ENCODE assay signal across 8 mouse cellular contexts in the genomic region with DNA sequence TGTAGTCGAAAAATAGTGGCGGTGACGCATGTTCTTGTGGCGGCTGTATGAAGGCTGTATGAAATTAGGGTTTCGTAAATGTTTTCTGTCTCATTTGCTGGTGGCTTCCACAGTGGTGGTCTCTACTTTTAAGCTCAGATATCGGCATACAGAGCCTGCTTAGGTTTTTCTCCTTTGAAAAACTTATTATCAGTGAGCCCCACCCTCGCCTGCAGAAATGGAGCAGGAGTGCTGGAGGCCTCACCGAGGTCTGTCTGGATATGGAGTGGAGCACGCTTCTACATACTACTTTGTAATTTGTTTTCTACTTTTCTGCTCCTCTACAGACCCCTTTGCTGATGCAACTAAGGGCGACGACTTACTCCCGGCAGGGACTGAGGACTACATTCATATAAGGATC. TPM values are rescaled to one million over a fixed set of nuclear protein-coding genes. Genes with fewer than 3 reads are reported as not detected.
A peak's percentile ranks its signal among the peaks of the same experiment; 100 is the strongest.
DNase-seq lines count a peak whose midpoint lies in the region; ATAC-seq and TF ChIP-seq lines count a peak whose summit lies in the region.

No protein-coding gene starts in this region.

- H3K9ac ChIP-seq in hindbrain, embryonic 13.5 days: peak overlapping the region; percentile 100

- H3K4me2 ChIP-seq in hindbrain, embryonic 13.5 days: peak overlapping the region; percentile 89

- peaks cover 27% of the 10 kb centered on the region for H3K36me3 ChIP-seq in heart, embryonic 10.5 days
- peaks cover 40% of the 10 kb centered on the region for H3K36me3 ChIP-seq in G1E (replicated peaks)
- H3K36me3 ChIP-seq in hindbrain, embryonic 13.5 days: peaks cover 28% of the 10 kb centered on the region
- H3K36me3 ChIP-seq in midbrain, embryonic 10.5 days: peaks cover 32% of the 10 kb centered on the region

- no peak for TF ChIP-seq CTCF in G1E (IDR thresholded peaks at IDR 0.05; ENCODE audit: low read depth, low read length)

- peak overlapping the region; percentile 98 for H3K4me3 ChIP-seq in heart, embryonic 10.5 days
- peak overlapping the region; percentile 82 for H3K4me3 ChIP-seq in G1E (ENCODE audit: low read depth, low read length)
- peak overlapping the region; percentile 100 for H3K4me3 ChIP-seq in hindbrain, embryonic 13.5 days
- H3K4me3 ChIP-seq in midbrain, embryonic 10.5 days: peak overlapping the region; percentile 100

- H3K4me1 ChIP-seq in heart, embryonic 10.5 days: peaks cover 14% of the 10 kb centered on the region
- H3K4me1 ChIP-seq in G1E (ENCODE audit: insufficient read depth, low read depth, low read length): peaks cover 29% of the 10 kb centered on the region
- H3K4me1 ChIP-seq in hindbrain, embryonic 13.5 days (replicated peaks): peaks cover 28% of the 10 kb centered on the region
- peaks cover 21% of the 10 kb centered on the region for H3K4me1 ChIP-seq in midbrain, embryonic 10.5 days

- ATAC-seq in G1E (ENCODE audit: extremely low read depth, insufficient number of reproducible peaks, low FRiP score, poor library complexity, severe bottlenecking): no peak
- no peak for ATAC-seq in hindbrain, embryonic 13.5 days (ENCODE audit: low FRiP score)

- no peaks in the 10 kb centered on the region for H3K27me3 ChIP-seq in heart, embryonic 10.5 days (ENCODE audit: insufficient read depth, poor library complexity, severe bottlenecking)
- no peaks in the 10 kb centered on the region for H3K27me3 ChIP-seq in G1E (ENCODE audit: insufficient read depth, low read length)
- no peaks in the 10 kb centered on the region for H3K27me3 ChIP-seq in hindbrain, embryonic 13.5 days
- no peaks in the 10 kb centered on the region for H3K27me3 ChIP-seq in midbrain, embryonic 10.5 days (ENCODE audit: low read depth, poor library complexity, severe bottlenecking)

- no peak for DNase-seq in heart, embryonic 10.5 days (ENCODE audit: low spot score)
- DNase-seq in heart, adult 8-10 months (ENCODE audit: low spot score): no peak
- no peak for DNase-seq in G1E (ENCODE audit: low spot score)
- DNase-seq in midbrain, embryonic 10.5 days (ENCODE audit: low spot score): no peak
- no peak for DNase-seq in urinary bladder, postnatal 4 days (ENCODE audit: low spot score in 2 of 2)
- no peak for DNase-seq in cerebellum, postnatal 4 days (ENCODE audit: low spot score in 2 of 2)
- no peak for DNase-seq in left cerebral cortex, adult 8-10 months (ENCODE audit: low spot score in 2 of 2)

- WGBS in heart, embryonic 10.5 days: 81% methylated on average over 12 of the region's 12 CpGs
- 81% methylated on average over 12 of the region's 12 CpGs for WGBS in hindbrain, embryonic 13.5 days
- WGBS in midbrain, embryonic 10.5 days: 88% methylated on average over 12 of the region's 12 CpGs

- H3K9me3 ChIP-seq in heart, embryonic 10.5 days: no peaks in the 10 kb centered on the region
- no peaks in the 10 kb centered on the region for H3K9me3 ChIP-seq in G1E (replicated peaks)
- H3K9me3 ChIP-seq in hindbrain, embryonic 13.5 days: no peaks in the 10 kb centered on the region
- H3K9me3 ChIP-seq in midbrain, embryonic 10.5 days (replicated peaks): no peaks in the 10 kb centered on the region

- H3K27ac ChIP-seq in heart, embryonic 10.5 days: peak overlapping the region; percentile 100
- H3K27ac ChIP-seq in hindbrain, embryonic 13.5 days: no peak overlapping the region; the same call in 1 of the 2 replicates
- peak overlapping the region; percentile 99 for H3K27ac ChIP-seq in midbrain, embryonic 10.5 days (replicated peaks)

RNA-seq across cellular contexts. Expression of a gene that starts 1.7 kb away (rescaled TPM):
- 136 and 146 TPM in 2 replicates for polyA plus RNA-seq in heart, embryonic 10.5 days (2016; fragmentation: Nextera tagmentation; extraction: Ambion mirVana)
- 10 to 100 TPM; 61.1 to 80.7 (median 65.7) TPM for total RNA-seq in heart, adult 8-10 months (2022)
- total RNA-seq in G1E (2014; fragmentation: Nextera tagmentation) (24.2 and 32.6 TPM in 2 replicates), G1E (2017) (139 and 140 TPM in 2 replicates)
- polyA plus RNA-seq in G1E (2012): 124 and 133 TPM in 2 replicates
- polyA plus RNA-seq in hindbrain, embryonic 13.5 days (2015; fragmentation: Nextera tagmentation; extraction: Ambion mirVana): 330 and 337 TPM in 2 replicates
- 262 and 267 TPM in 2 replicates for polyA plus RNA-seq in midbrain, embryonic 10.5 days (2016; fragmentation: Nextera tagmentation; extraction: Ambion mirVana)
- total RNA-seq in left cerebral cortex, adult 8-10 months (2022): 100 to 1,000 TPM; 140 to 164 (median 154) TPM

RNA-seq across cellular contexts. Expression of a gene that starts 45.8 kb away (rescaled TPM):
- polyA plus RNA-seq in heart, embryonic 10.5 days (2016; fragmentation: Nextera tagmentation; extraction: Ambion mirVana): 0.14 and 0.15 TPM in 2 replicates
- not detected for total RNA-seq in heart, adult 8-10 months (2022)
- total RNA-seq in G1E (2014; fragmentation: Nextera tagmentation) (0.19 TPM in 1 of 2 replicates, not detected in the other), G1E (2017) (0.22 and 0.23 TPM in 2 replicates)
- not detected in 2 replicates for polyA plus RNA-seq in G1E (2012)
- 1.2 and 1.6 TPM in 2 replicates for polyA plus RNA-seq in hindbrain, embryonic 13.5 days (2015; fragmentation: Nextera tagmentation; extraction: Ambion mirVana)
- 0.06 and 0.07 TPM in 2 replicates for polyA plus RNA-seq in midbrain, embryonic 10.5 days (2016; fragmentation: Nextera tagmentation; extraction: Ambion mirVana)
- 10 to 100 TPM; 11.5 to 13.4 (median 12.0) TPM for total RNA-seq in left cerebral cortex, adult 8-10 months (2022)
